Mouse (Mus musculus): ENCODE measurements around the gene Zfp334.

Zfp334 gene

GRCm38 (mm10) chr2:165389299-165389952, 1.4 kb upstream of the Zfp334 start:
- in situ Hi-C loops (cut with MboI; ENCODE audit: low pct_unique_long_range_greater_than_20kb in 1 of 2, low sequenced_read_pairs in 2 of 2, unreplicated experiment in 1 of 2) = no loop called here

- in situ Hi-C loops (cut with MboI; ENCODE audit: low pct_unique_long_range_greater_than_20kb in 1 of 2, low sequenced_read_pairs in 2 of 2, unreplicated experiment in 1 of 2) = no loop called here
Measured at GRCm38 (mm10) chr2:165387370-165387769, 689 bp downstream of the Zfp334 start.

- in situ Hi-C loops (cut with MboI; ENCODE audit: low pct_unique_long_range_greater_than_20kb in 1 of 2, low sequenced_read_pairs in 2 of 2, unreplicated experiment in 1 of 2) = no loop called here
Measured at GRCm38 (mm10) chr2:165380050-165380449, 8.0 kb downstream of the Zfp334 start.

DNA sequence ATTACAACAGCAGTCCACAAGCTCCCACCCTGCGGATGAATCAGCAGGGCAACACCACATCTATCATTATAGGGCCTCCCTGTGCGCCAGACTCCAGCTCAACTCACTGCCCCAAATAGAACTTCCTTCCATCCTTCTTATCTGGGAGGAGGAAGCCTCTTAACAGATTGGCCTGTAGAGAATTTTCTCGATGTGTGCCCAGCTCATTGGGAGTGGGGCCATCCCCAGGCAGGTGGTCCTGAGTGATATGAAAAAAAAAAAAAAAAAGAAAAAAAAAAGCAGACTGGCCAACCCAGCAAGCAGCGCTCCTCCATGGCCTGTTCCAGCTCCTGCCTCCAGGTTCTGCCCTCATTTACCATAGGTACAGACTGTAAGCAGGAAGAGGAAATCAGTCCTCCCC, 12.1 kb downstream of the Zfp334 start:
- in situ Hi-C loops (cut with MboI; ENCODE audit: low pct_unique_long_range_greater_than_20kb in 1 of 2, low sequenced_read_pairs in 2 of 2, unreplicated experiment in 1 of 2) = no loop called here

DNA sequence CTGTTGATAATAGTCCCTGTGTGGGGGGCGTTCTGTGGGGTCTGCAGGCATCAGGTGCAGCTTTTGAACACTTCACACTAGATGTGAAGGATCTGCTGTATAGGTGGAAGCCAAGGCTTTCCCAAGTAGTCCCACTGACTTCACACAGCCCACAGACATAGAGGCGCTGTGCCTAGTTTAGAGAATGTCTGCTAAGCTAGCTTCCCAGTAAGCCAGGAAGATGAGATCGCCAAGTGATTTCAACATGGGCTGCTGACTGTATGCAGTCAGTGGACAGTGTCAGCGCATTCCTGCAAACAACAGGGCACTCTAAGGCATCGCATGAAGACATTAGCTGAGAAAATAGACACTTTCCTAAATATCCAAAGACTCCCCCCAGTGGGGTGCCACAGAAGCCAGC, 12.6 kb downstream of the Zfp334 start:
- in situ Hi-C loops (cut with MboI; ENCODE audit: low pct_unique_long_range_greater_than_20kb in 1 of 2, low sequenced_read_pairs in 2 of 2, unreplicated experiment in 1 of 2) = no loop called here

DNA sequence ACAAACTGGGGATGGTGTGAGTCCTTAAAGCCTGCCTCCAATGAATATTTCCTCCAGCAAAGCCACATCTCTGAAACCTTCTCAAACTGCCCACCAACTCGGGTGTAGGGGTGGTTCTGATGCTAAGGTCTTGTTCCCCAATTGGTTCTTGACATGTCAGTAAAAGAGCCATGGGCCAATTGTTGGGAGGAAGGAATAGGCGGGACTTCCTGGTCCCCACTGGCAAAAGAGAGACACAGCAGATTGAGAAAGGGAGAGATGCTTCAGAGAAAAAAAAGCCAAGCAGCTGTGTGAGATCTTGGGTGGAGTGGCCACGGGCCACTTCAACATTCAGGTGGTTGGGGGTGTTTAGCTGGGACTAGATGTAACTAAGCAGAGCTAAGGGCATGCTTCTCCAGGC, 17.0 kb downstream of the Zfp334 start:
- in situ Hi-C loops (cut with MboI; ENCODE audit: low pct_unique_long_range_greater_than_20kb in 1 of 2, low sequenced_read_pairs in 2 of 2, unreplicated experiment in 1 of 2) = no loop called here

- in situ Hi-C loops (cut with MboI; ENCODE audit: low pct_unique_long_range_greater_than_20kb in 1 of 2, low sequenced_read_pairs in 2 of 2, unreplicated experiment in 1 of 2) = no loop called here
Measured at GRCm38 (mm10) chr2:165370348-165370747, 17.7 kb downstream of the Zfp334 start.

GRCm38 (mm10) chr2:165368496-165368895, 19.6 kb downstream of the Zfp334 start, which contains the start of gene Zfp663:
Gene Zfp663, minus strand, starts transcription at chr2:165368729.
- in situ Hi-C loops (cut with MboI; ENCODE audit: low pct_unique_long_range_greater_than_20kb in 1 of 2, low sequenced_read_pairs in 2 of 2, unreplicated experiment in 1 of 2) = no loop called here

DNA sequence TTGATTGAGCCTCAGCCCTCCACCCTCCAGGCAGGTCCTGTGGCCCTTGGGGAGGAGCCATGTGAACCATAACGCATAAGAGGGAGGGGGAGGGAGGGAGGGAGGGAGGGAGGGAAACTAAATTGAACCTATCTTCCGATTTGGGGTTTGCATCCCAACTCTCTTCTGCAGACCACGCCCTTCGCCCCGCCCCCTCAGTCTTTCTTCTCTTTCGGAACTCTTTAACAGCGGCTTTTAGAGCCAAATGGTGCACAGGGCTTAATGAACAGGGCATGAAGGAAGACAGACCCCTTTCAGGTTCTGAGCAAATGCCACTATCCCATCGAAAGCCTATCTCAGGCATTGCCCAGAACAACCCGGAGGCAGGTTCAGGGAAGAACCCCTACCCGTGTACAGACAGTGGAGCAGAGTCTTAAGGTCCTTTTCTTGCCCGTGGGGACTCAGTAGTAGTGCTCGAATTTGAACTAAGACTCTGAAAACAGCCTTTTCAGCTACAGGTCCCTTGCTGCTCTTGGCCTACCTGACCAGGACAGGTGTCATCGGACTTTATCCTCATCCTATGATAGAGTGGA, 20.1 kb downstream of the Zfp334 start:
- in situ Hi-C loops (cut with MboI; ENCODE audit: low pct_unique_long_range_greater_than_20kb in 1 of 2, low sequenced_read_pairs in 2 of 2, unreplicated experiment in 1 of 2) = no loop called here

GRCm38 (mm10) chr2:165367047-165367520, 21.0 kb downstream of the Zfp334 start:
- in situ Hi-C loops (cut with MboI; ENCODE audit: low pct_unique_long_range_greater_than_20kb in 1 of 2, low sequenced_read_pairs in 2 of 2, unreplicated experiment in 1 of 2) = no loop called here

DNA sequence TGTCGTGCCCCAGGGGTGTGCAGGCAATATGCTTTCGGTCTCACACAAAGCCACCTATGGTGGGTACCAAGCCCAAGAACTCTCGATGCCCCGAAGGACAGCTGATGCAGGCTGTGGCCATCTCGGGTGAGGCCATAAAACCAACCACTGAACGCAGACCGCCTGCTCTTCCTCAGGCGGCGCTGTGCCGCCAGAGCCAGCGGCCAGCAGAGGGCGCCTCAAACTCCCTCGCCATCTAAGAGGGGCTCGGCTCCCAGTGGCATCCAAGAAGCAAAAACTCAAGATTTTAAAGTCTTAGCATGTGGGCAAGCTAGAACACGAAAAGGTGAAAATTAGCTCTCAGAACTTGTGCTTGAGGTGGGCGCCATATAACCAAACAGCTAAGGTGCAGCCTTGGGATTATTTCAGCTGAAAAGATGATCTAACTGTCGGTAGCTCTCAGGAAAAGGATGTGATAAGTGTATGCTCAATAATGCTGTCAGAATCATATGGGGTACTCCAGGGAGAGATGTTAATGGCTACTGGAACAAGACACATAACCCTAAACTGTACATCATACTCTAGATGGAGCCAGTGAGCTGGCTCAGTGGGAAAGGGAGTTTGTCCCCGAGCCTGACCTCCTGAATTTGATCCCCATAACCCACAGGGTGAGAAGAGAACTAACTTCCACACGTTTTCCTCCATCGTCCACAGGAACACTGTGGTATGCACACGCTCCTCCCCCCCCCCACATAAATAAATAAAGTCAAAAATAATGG, 23.5 kb downstream of the Zfp334 start:
- in situ Hi-C loops (cut with MboI; ENCODE audit: low pct_unique_long_range_greater_than_20kb in 1 of 2, low sequenced_read_pairs in 2 of 2, unreplicated experiment in 1 of 2) = loop anchor here (5.0 kb wide), 1 partner anchor 287 kb away; no protein-coding TSS in a partner anchor

GRCm38 (mm10) chr2:165363282-165363681, 24.8 kb downstream of the Zfp334 start:
- in situ Hi-C loops (cut with MboI; ENCODE audit: low pct_unique_long_range_greater_than_20kb in 1 of 2, low sequenced_read_pairs in 2 of 2, unreplicated experiment in 1 of 2) = loop anchor here (5.0 kb wide), 1 partner anchor 286 kb away; no protein-coding TSS in a partner anchor

DNA sequence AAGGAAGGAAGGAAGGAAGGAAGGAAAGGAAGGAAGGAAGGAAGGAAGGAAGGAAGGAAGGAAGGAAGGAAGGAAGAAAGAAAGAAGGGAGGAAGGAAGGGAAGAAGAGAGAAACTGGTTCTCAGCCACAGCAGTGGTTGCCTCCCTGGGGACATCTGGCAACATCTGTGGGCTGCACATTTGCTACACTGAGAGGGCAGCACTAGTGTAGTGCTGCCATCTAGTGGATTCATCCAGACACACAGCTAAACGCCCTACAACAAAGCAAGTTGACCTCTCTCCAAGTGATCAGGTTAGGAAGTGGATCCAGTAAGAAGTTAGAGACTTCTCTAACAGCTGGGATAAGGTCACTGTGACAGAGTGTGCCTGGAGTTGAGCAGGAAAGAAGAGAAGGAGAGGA, 27.2 kb downstream of the Zfp334 start:
- in situ Hi-C loops (cut with MboI; ENCODE audit: low pct_unique_long_range_greater_than_20kb in 1 of 2, low sequenced_read_pairs in 2 of 2, unreplicated experiment in 1 of 2) = loop anchor here (5.0 kb wide), 1 partner anchor 284 kb away; no protein-coding TSS in a partner anchor

DNA sequence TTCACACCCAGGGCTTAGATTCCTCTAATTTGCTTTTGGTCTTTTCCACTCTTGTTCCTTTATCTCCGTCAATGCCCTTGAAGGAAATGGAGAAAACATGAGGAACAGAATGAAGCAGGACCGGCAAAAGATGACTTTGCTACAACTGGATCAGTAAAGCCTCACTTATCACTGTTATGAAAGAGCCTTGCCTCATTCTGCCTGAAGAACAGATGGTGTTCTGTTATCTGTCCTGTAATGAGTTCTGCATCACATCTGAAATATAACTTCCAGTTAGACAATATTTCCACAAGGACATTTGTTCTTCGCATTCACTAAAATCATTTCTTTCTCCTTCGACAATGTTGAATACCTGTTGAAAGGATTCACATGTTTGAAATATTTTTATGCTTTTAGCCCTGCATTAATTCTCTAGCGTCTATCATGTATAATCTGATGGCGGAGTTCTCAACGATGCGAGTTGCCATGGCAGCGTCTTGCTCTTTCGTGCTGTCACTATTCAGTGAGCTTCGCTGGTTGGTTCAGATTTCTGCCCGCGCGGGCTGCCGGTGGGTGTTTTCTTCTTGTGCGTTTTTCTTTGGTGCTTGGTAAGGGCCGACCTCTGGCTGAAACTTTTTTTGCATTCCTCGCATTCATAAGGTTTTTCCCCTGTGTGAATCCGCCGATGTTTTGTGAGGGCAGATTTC, 36.1 kb downstream of the Zfp334 start:
- in situ Hi-C loops (cut with MboI; ENCODE audit: low pct_unique_long_range_greater_than_20kb in 1 of 2, low sequenced_read_pairs in 2 of 2, unreplicated experiment in 1 of 2) = no loop called here

- in situ Hi-C loops (cut with MboI; ENCODE audit: low pct_unique_long_range_greater_than_20kb in 1 of 2, low sequenced_read_pairs in 2 of 2, unreplicated experiment in 1 of 2) = no loop called here
Measured at GRCm38 (mm10) chr2:165349466-165349865, 38.6 kb downstream of the Zfp334 start.

DNA sequence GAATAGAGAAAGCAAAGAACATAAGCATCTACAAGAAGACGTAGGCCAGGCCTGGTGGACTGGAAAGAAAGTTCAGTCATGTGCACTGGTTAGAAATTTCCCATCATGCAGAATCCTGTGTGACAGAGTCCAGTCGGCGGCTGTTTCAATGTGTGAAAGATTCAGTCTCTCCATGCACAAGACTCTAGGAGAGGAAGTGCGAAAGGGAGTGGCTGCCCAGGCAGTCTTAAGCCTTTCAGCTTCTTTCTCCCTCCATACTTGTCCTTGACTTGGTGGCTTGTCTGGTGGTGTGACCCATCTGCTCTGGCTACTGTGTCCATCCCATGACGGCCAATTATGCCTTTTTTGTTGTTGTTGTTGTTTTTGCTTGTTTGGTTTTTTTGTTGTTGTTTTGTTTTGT, 41.9 kb downstream of the Zfp334 start:
- in situ Hi-C loops (cut with MboI; ENCODE audit: low pct_unique_long_range_greater_than_20kb in 1 of 2, low sequenced_read_pairs in 2 of 2, unreplicated experiment in 1 of 2) = no loop called here

GRCm38 (mm10) chr2:165337191-165337590, 50.9 kb downstream of the Zfp334 start:
- in situ Hi-C loops (cut with MboI; ENCODE audit: low pct_unique_long_range_greater_than_20kb in 1 of 2, low sequenced_read_pairs in 2 of 2, unreplicated experiment in 1 of 2) = no loop called here

GRCm38 (mm10) chr2:165332610-165333210, 55.3 kb downstream of the Zfp334 start:
- in situ Hi-C loops (cut with MboI; ENCODE audit: low pct_unique_long_range_greater_than_20kb in 1 of 2, low sequenced_read_pairs in 2 of 2, unreplicated experiment in 1 of 2) = no loop called here
